Mouse (Mus musculus): Measurements from ENCODE around the gene Gm36864. TPM values are rescaled to one million over a fixed set of nuclear protein-coding genes. Genes with fewer than 3 reads are reported as not detected.

Gene Gm36864
- polyA plus RNA-seq, 1 experiment from 2014 or later = not detected

DNA sequence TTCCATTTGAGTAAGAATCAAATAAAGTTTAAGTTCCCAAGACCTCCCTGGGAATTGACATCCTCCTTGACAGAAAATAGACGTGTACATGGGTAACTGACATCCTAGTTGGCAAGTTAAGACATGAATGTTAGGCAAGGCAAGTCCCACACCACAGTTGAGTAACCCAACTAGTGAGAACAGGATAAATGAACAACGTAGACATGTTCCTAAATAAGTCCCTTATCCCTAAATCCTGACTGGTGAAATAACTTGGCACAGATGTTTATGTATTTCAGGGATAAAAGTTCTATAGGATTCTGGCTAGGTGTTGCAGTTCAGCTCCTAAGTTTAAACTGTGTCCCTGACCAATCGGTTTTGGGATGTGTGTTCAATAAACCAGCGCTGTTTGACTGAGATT, 55.0 kb downstream of the Gm36864 start:
- H3K9me3 ChIP-seq = peaks cover 7% of the 10 kb centered on the region; the same call in 1 of the 2 replicates
- peaks cover 4% of the 10 kb centered on the region; the same call in 1 of the 2 replicates for H3K27me3 ChIP-seq (ENCODE audit: insufficient read depth, poor library complexity, severe bottlenecking)
- H3K36me3 ChIP-seq = no peaks in the 10 kb centered on the region
- H3K27ac ChIP-seq = no peak overlapping the region
- H3K4me1 ChIP-seq = no peaks in the 10 kb centered on the region
- 74% methylated on average over 4 of the region's 4 CpGs for WGBS
- H3K4me3 ChIP-seq = no peak overlapping the region
- DNase-seq (ENCODE audit: low spot score) = no peak

DNA sequence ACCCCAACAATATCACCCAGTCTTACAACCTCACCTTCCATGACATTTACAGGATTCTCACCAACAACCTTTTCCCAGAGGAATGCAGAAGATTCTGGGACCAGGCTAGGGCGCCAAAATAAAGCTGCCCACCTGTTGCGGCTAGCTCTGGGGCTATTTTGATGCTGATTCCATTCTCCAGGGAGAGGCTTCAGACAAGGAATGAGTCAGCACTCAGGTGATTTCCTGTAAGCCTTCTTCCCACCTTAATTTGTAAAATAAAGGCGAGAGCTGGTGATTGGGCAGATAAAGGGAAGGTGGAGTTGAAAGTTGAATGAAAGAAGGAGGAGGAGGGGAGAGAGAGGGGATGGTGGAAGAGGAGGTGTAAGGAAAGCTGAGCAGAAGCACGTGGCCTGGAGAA, 55.4 kb downstream of the Gm36864 start:
- Histone ChIP-seq H3K36me3 (no peaks in the 10 kb centered on the region), H3K27me3 (ENCODE audit: insufficient read depth, poor library complexity, severe bottlenecking) (peaks cover 4% of the 10 kb centered on the region; the same call in 1 of the 2 replicates), H3K4me3 (no peak overlapping the region), H3K9me3 (peaks cover 6% of the 10 kb centered on the region; the same call in 1 of the 2 replicates), H3K4me1 (no peaks in the 10 kb centered on the region), H3K27ac (no peak overlapping the region)
- DNase-seq (ENCODE audit: low spot score) = no peak
- WGBS = 57% methylated on average over 4 of the region's 4 CpGs

Other genes starting within 250 kb of the Gm36864 start
- not detected in 2 replicates for gene Klk1b11, start 240.3 kb upstream of the Gm36864 start, polyA plus RNA-seq (2016; fragmentation: Nextera tagmentation; extraction: Ambion mirVana)
- gene Klk1b26, start 224.0 kb upstream of the Gm36864 start, polyA plus RNA-seq (2016; fragmentation: Nextera tagmentation; extraction: Ambion mirVana) = not detected in 2 replicates
- not detected in 2 replicates for gene Klk1b27, start 183.9 kb upstream of the Gm36864 start, polyA plus RNA-seq (2016; fragmentation: Nextera tagmentation; extraction: Ambion mirVana)
- not detected in 2 replicates for gene Klk1b21, start 133.8 kb upstream of the Gm36864 start, polyA plus RNA-seq (2016; fragmentation: Nextera tagmentation; extraction: Ambion mirVana)
- gene Klk1b22, start 123.5 kb upstream of the Gm36864 start, polyA plus RNA-seq (2016; fragmentation: Nextera tagmentation; extraction: Ambion mirVana) = not detected in 2 replicates
- not detected in 2 replicates for gene Klk1b16, start 99.4 kb upstream of the Gm36864 start, polyA plus RNA-seq (2016; fragmentation: Nextera tagmentation; extraction: Ambion mirVana)
- not detected in 2 replicates for gene Klk1b24, start 47.9 kb upstream of the Gm36864 start, polyA plus RNA-seq (2016; fragmentation: Nextera tagmentation; extraction: Ambion mirVana)
- gene Klk1b3, start 38.0 kb upstream of the Gm36864 start, polyA plus RNA-seq (2016; fragmentation: Nextera tagmentation; extraction: Ambion mirVana) = not detected in 2 replicates
- not detected in 2 replicates for gene Klk1b4, start 28.7 kb upstream of the Gm36864 start, polyA plus RNA-seq (2016; fragmentation: Nextera tagmentation; extraction: Ambion mirVana)
- not detected in 2 replicates for gene Klk1b5, start 20.2 kb upstream of the Gm36864 start, polyA plus RNA-seq (2016; fragmentation: Nextera tagmentation; extraction: Ambion mirVana)
- gene Klk1, start 10.8 kb upstream of the Gm36864 start, polyA plus RNA-seq (2016; fragmentation: Nextera tagmentation; extraction: Ambion mirVana) = 0.30 TPM in 1 of 2 replicates, not detected in the other
- 0.87 and 0.88 TPM in 2 replicates for gene 1700028J19Rik, start 10.5 kb downstream of the Gm36864 start, polyA plus RNA-seq (2016; fragmentation: Nextera tagmentation; extraction: Ambion mirVana)
- gene 2410002F23Rik, start 10.5 kb downstream of the Gm36864 start, polyA plus RNA-seq (2016; fragmentation: Nextera tagmentation; extraction: Ambion mirVana) = 121 and 136 TPM in 2 replicates
- gene Acp4, start 21.2 kb downstream of the Gm36864 start, polyA plus RNA-seq (2016; fragmentation: Nextera tagmentation; extraction: Ambion mirVana) = not detected in 2 replicates
- not detected in 2 replicates for gene Gm15517, start 25.3 kb downstream of the Gm36864 start, polyA plus RNA-seq (2016; fragmentation: Nextera tagmentation; extraction: Ambion mirVana)
- 0.60 and 1.2 TPM in 2 replicates for gene Clec11a, start 70.7 kb downstream of the Gm36864 start, polyA plus RNA-seq (2016; fragmentation: Nextera tagmentation; extraction: Ambion mirVana)
- 0.47 and 0.84 TPM in 2 replicates for gene Shank1, start 74.1 kb downstream of the Gm36864 start, polyA plus RNA-seq (2016; fragmentation: Nextera tagmentation; extraction: Ambion mirVana)
- 0.74 and 0.78 TPM in 2 replicates for gene Syt3, start 147.9 kb downstream of the Gm36864 start, polyA plus RNA-seq (2016; fragmentation: Nextera tagmentation; extraction: Ambion mirVana)
- 0.49 and 0.83 TPM in 2 replicates for gene 1700008O03Rik, start 149.6 kb downstream of the Gm36864 start, polyA plus RNA-seq (2016; fragmentation: Nextera tagmentation; extraction: Ambion mirVana)
- 1.2 and 1.7 TPM in 2 replicates for gene Lrrc4b, start 192.8 kb downstream of the Gm36864 start, polyA plus RNA-seq (2016; fragmentation: Nextera tagmentation; extraction: Ambion mirVana)
- gene Aspdh, start 229.2 kb downstream of the Gm36864 start, polyA plus RNA-seq (2016; fragmentation: Nextera tagmentation; extraction: Ambion mirVana) = 0.83 and 1.8 TPM in 2 replicates
- 158 and 196 TPM in 2 replicates for gene Josd2, start 231.8 kb downstream of the Gm36864 start, polyA plus RNA-seq (2016; fragmentation: Nextera tagmentation; extraction: Ambion mirVana)

All from heart, embryonic 10.5 days (tissue).